Mouse (Mus musculus): ENCODE results near the gene Acin1. TPM values are rescaled to one million over a fixed set of nuclear protein-coding genes. Genes with fewer than 3 reads are reported as not detected.
"Not testable (repeated sequence)": the region's sequence is repeated elsewhere in the genome, so short reads cannot be mapped to it uniquely, and the experiment has no call there.

The Acin1 gene
- polyA plus RNA-seq, 1 experiment from 2014 or later = 160 TPM

- 93% methylated on average over 1 of the region's 1 CpGs for WGBS
- Histone ChIP-seq H3K36me3 (ENCODE audit: control insufficient read depth, insufficient read depth, low read length) (no peaks in the 10 kb centered on the region), H3K27me3 (ENCODE audit: control insufficient read depth, insufficient read depth, low read length) (no peaks in the 10 kb centered on the region), H3K4me1 (replicated peaks; ENCODE audit: control insufficient read depth, insufficient read depth, low read length) (no peaks in the 10 kb centered on the region), H3K4me3 (ENCODE audit: low read depth, low read length) (no peak within 1 kb of the TSS), H3K27ac (ENCODE audit: low read depth, low read length) (no peak within 1 kb of the TSS), H3K9me3 (ENCODE audit: control insufficient read depth, low read length) (no peaks in the 10 kb centered on the region), H3K9ac (ENCODE audit: low read length) (no peak within 1 kb of the TSS), H3K4me2 (ENCODE audit: low read depth, low read length, severe bottlenecking) (no peak within 1 kb of the TSS)
- DNase-seq (ENCODE audit: low spot score) (no peak), ATAC-seq (replicated peaks; ENCODE audit: low FRiP score) (no peak)
These were observed 65.6 kb downstream of the Acin1 start, which contains the start of gene Psmb11 for GRCm38 (mm10) chr14:54621133-54621532. Gene Psmb11, plus strand, starts transcription at chr14:54621433.

GRCm38 (mm10) chr14:54617897-54618365, 68.8 kb downstream of the Acin1 start, which contains the start of gene Psmb5:
Gene Psmb5, minus strand, starts transcription at chr14:54618022.
- Histone ChIP-seq H3K4me3 (ENCODE audit: low read depth, low read length) (peak within 1 kb of the TSS; percentile 83), H3K4me2 (ENCODE audit: low read depth, low read length, severe bottlenecking) (peak within 1 kb of the TSS; percentile 71), H3K27ac (ENCODE audit: low read depth, low read length) (no peak within 1 kb of the TSS), H3K36me3 (ENCODE audit: control insufficient read depth, insufficient read depth, low read length) (peaks cover 3% of the 10 kb centered on the region; the same call in 1 of the 2 replicates), H3K4me1 (replicated peaks; ENCODE audit: control insufficient read depth, insufficient read depth, low read length) (no peaks in the 10 kb centered on the region), H3K9ac (ENCODE audit: low read length) (peak within 1 kb of the TSS; percentile 93), H3K9me3 (ENCODE audit: control insufficient read depth, low read length) (no peaks in the 10 kb centered on the region), H3K27me3 (ENCODE audit: control insufficient read depth, insufficient read depth, low read length) (no peaks in the 10 kb centered on the region)
- ATAC-seq (replicated peaks; ENCODE audit: low FRiP score) (peak; percentile 90), DNase-seq (ENCODE audit: low spot score) (peak; percentile 91)
- under 1% methylated on average over 25 of the region's 25 CpGs for WGBS

- Histone ChIP-seq H3K4me2 (ENCODE audit: low read depth, low read length, severe bottlenecking) (peak overlapping the region; percentile 71), H3K27ac (ENCODE audit: low read depth, low read length) (no peak overlapping the region)
- DNase-seq (ENCODE audit: low spot score) = peak; percentile 67
These were observed 69.4 kb downstream of the Acin1 start for GRCm38 (mm10) chr14:54617152-54617896.

GRCm38 (mm10) chr14:54616226-54616825, 70.4 kb downstream of the Acin1 start:
- H3K4me1 ChIP-seq (replicated peaks; ENCODE audit: control insufficient read depth, insufficient read depth, low read length) = no peaks in the 10 kb centered on the region
- 94% methylated on average over 16 of the region's 16 CpGs for WGBS
- ATAC-seq (replicated peaks; ENCODE audit: low FRiP score) = no peak

More at GRCm38 (mm10) chr14:54617152-54617896, 69.4 kb downstream of the Acin1 start:
- peak overlapping the region; percentile 83 for H3K4me3 ChIP-seq (ENCODE audit: low read depth, low read length)
- no peaks in the 10 kb centered on the region for H3K4me1 ChIP-seq (replicated peaks; ENCODE audit: control insufficient read depth, insufficient read depth, low read length)
- WGBS = 2% methylated on average over 38 of the region's 38 CpGs
- peak; percentile 63 for ATAC-seq (replicated peaks; ENCODE audit: low FRiP score)
- H3K9me3 ChIP-seq (ENCODE audit: control insufficient read depth, low read length) = no peaks in the 10 kb centered on the region
- H3K27me3 ChIP-seq (ENCODE audit: control insufficient read depth, insufficient read depth, low read length) = no peaks in the 10 kb centered on the region
- peaks cover 3% of the 10 kb centered on the region; the same call in 1 of the 2 replicates for H3K36me3 ChIP-seq (ENCODE audit: control insufficient read depth, insufficient read depth, low read length)
- peak overlapping the region; percentile 93 for H3K9ac ChIP-seq (ENCODE audit: low read length)

GRCm38 (mm10) chr14:54614130-54614529, 72.6 kb downstream of the Acin1 start:
- not testable (repeated sequence) for H3K27me3 ChIP-seq (ENCODE audit: control insufficient read depth, insufficient read depth, low read length); ATAC-seq (replicated peaks; ENCODE audit: low FRiP score); H3K36me3 ChIP-seq (ENCODE audit: control insufficient read depth, insufficient read depth, low read length); H3K4me1 ChIP-seq (replicated peaks; ENCODE audit: control insufficient read depth, insufficient read depth, low read length); H3K4me3 ChIP-seq (ENCODE audit: low read depth, low read length); H3K27ac ChIP-seq (ENCODE audit: low read depth, low read length); H3K4me2 ChIP-seq (ENCODE audit: low read depth, low read length, severe bottlenecking); H3K9me3 ChIP-seq (ENCODE audit: control insufficient read depth, low read length); DNase-seq (ENCODE audit: low spot score); H3K9ac ChIP-seq (ENCODE audit: low read length)
- WGBS = 89% methylated on average over 16 of the region's 16 CpGs

More at GRCm38 (mm10) chr14:54616226-54616825, 70.4 kb downstream of the Acin1 start:
- Histone ChIP-seq H3K9ac (ENCODE audit: low read length) (no peak overlapping the region), H3K27me3 (ENCODE audit: control insufficient read depth, insufficient read depth, low read length) (no peaks in the 10 kb centered on the region), H3K4me2 (ENCODE audit: low read depth, low read length, severe bottlenecking) (no peak overlapping the region), H3K36me3 (ENCODE audit: control insufficient read depth, insufficient read depth, low read length) (peaks cover 3% of the 10 kb centered on the region; the same call in 1 of the 2 replicates), H3K27ac (ENCODE audit: low read depth, low read length) (no peak overlapping the region), H3K4me3 (ENCODE audit: low read depth, low read length) (no peak overlapping the region), H3K9me3 (ENCODE audit: control insufficient read depth, low read length) (no peaks in the 10 kb centered on the region)
- DNase-seq (ENCODE audit: low spot score) = no peak

- DNase-seq (ENCODE audit: low spot score) (no peak), ATAC-seq (replicated peaks; ENCODE audit: low FRiP score) (no peak)
- 88% methylated on average over 6 of the region's 6 CpGs for WGBS
- H3K27me3 ChIP-seq (ENCODE audit: control insufficient read depth, insufficient read depth, low read length) = no peaks in the 10 kb centered on the region
- H3K9me3 ChIP-seq (ENCODE audit: control insufficient read depth, low read length) = no peaks in the 10 kb centered on the region
- peaks cover 3% of the 10 kb centered on the region; the same call in 1 of the 2 replicates for H3K36me3 ChIP-seq (ENCODE audit: control insufficient read depth, insufficient read depth, low read length)
- no peak overlapping the region for H3K4me3 ChIP-seq (ENCODE audit: low read depth, low read length)
- H3K4me2 ChIP-seq (ENCODE audit: low read depth, low read length, severe bottlenecking) = no peak overlapping the region
- H3K27ac ChIP-seq (ENCODE audit: low read depth, low read length) = no peak overlapping the region
- no peak overlapping the region for H3K9ac ChIP-seq (ENCODE audit: low read length)
- peaks cover 2% of the 10 kb centered on the region; the same call in 1 of the 2 replicates for H3K4me1 ChIP-seq (replicated peaks; ENCODE audit: control insufficient read depth, insufficient read depth, low read length)
These were observed 76.1 kb downstream of the Acin1 start for GRCm38 (mm10) chr14:54610648-54611047.

GRCm38 (mm10) chr14:54609962-54610361, 76.8 kb downstream of the Acin1 start:
- H3K4me1 ChIP-seq (replicated peaks; ENCODE audit: control insufficient read depth, insufficient read depth, low read length) = peaks cover 2% of the 10 kb centered on the region; the same call in 1 of the 2 replicates
- H3K9me3 ChIP-seq (ENCODE audit: control insufficient read depth, low read length) = no peaks in the 10 kb centered on the region
- H3K4me3 ChIP-seq (ENCODE audit: low read depth, low read length) = no peak overlapping the region
- ATAC-seq (replicated peaks; ENCODE audit: low FRiP score) = no peak
- H3K27me3 ChIP-seq (ENCODE audit: control insufficient read depth, insufficient read depth, low read length) = no peaks in the 10 kb centered on the region
- H3K4me2 ChIP-seq (ENCODE audit: low read depth, low read length, severe bottlenecking) = no peak overlapping the region
- H3K9ac ChIP-seq (ENCODE audit: low read length) = no peak overlapping the region
- H3K36me3 ChIP-seq (ENCODE audit: control insufficient read depth, insufficient read depth, low read length) = no peaks in the 10 kb centered on the region; the same call in 1 of the 2 replicates
- WGBS = 84% methylated on average over 4 of the region's 4 CpGs
- H3K27ac ChIP-seq (ENCODE audit: low read depth, low read length) = no peak overlapping the region
- no peak for DNase-seq (ENCODE audit: low spot score)

GRCm38 (mm10) chr14:54609245-54609644, 77.5 kb downstream of the Acin1 start:
- Histone ChIP-seq H3K9ac (ENCODE audit: low read length) (no peak overlapping the region), H3K27me3 (ENCODE audit: control insufficient read depth, insufficient read depth, low read length) (no peaks in the 10 kb centered on the region), H3K4me1 (replicated peaks; ENCODE audit: control insufficient read depth, insufficient read depth, low read length) (peaks cover 2% of the 10 kb centered on the region; the same call in 1 of the 2 replicates), H3K27ac (ENCODE audit: low read depth, low read length) (no peak overlapping the region), H3K9me3 (ENCODE audit: control insufficient read depth, low read length) (no peaks in the 10 kb centered on the region), H3K4me3 (ENCODE audit: low read depth, low read length) (no peak overlapping the region), H3K36me3 (ENCODE audit: control insufficient read depth, insufficient read depth, low read length) (no peaks in the 10 kb centered on the region; the same call in 1 of the 2 replicates), H3K4me2 (ENCODE audit: low read depth, low read length, severe bottlenecking) (no peak overlapping the region)
- 88% methylated on average over 4 of the region's 4 CpGs for WGBS
- no peak for ATAC-seq (replicated peaks; ENCODE audit: low FRiP score)
- DNase-seq (ENCODE audit: low spot score) = no peak

Measured in forebrain, embryonic 11.5 days (tissue).